Mouse (Mus musculus): Measurements from ENCODE around the gene Olfr5. TPM values are rescaled to one million over a fixed set of nuclear protein-coding genes. Genes with fewer than 3 reads are reported as not detected.

Gene Olfr5
- polyA plus RNA-seq (2015; fragmentation: Nextera tagmentation; extraction: Ambion mirVana), result not detected in 2 replicates

DNA sequence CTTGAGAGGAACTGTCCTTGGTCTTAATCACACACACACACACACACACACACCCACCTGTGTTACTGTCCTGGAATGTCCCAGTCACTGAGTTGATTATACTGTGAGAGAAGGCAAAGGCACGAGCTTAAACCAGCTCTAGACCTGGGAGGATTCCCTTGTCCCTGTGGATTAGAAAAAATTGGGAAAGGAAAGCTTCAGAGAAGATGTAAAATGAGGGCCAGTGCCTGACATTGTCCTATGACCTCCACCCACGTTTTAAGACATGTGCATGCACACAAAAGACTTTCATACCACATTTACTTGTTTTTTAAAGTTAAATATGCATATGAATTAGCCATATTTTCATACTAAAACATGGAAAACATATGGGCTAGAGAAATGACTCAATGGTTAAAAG is at the start of gene Olfr5:
TSS of gene Olfr5 (minus strand) at position 101 of the 400 bp plus-strand sequence.
- no peaks in the 10 kb centered on the region for H3K36me3 ChIP-seq (replicated peaks; ENCODE audit: insufficient read depth, low read length)
- DNase-seq (no peak), ATAC-seq (no peak)
- no peak within 1 kb of the TSS for H3K9ac ChIP-seq (replicated peaks)
- no peaks in the 10 kb centered on the region for H3K27me3 ChIP-seq (ENCODE audit: insufficient read depth, low read length)
- H3K4me1 ChIP-seq (ENCODE audit: insufficient read depth), result no peaks in the 10 kb centered on the region
- no peak within 1 kb of the TSS for H3K4me2 ChIP-seq (ENCODE audit: low read depth, low read length)
- WGBS (ENCODE audit: insufficient replicate concordance), result 17% methylated on average over 2 of the region's 2 CpGs
- no peak within 1 kb of the TSS for H3K27ac ChIP-seq (ENCODE audit: low read depth)
- TF ChIP-seq CTCF (IDR thresholded peaks at IDR 0.05; ENCODE audit: low read depth) (no peak), EP300 (IDR thresholded peaks at IDR 0.05; ENCODE audit: low read depth) (no peak)
- no peaks in the 10 kb centered on the region for H3K9me3 ChIP-seq (ENCODE audit: low read length)
- H3K4me3 ChIP-seq (ENCODE audit: low read depth, low read length), result no peak within 1 kb of the TSS

DNA sequence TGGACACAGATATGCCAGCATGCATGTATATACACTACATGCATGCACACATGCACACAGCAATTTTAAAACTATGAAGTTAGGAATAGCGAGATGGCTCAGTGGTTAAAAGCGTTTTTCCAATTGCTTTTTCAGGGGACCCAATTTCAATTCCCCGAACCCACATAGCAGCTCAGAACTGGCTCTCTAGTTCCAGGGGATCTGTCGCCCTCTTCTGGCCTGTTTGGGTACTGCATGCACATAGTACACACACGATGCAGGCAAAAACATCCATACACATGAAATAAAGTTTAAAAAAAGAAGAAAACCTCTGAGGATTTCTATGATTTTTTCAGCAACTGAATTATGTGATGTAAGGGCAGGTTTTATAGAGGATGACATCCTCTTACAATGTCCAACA is 39.4 kb upstream of the Olfr5 start:
- H3K27ac ChIP-seq (ENCODE audit: low read depth), result no peak overlapping the region
- DNase-seq (peak; percentile 39), ATAC-seq (no peak)
- no peak overlapping the region for H3K4me3 ChIP-seq (ENCODE audit: low read depth, low read length)
- no peaks in the 10 kb centered on the region for H3K4me1 ChIP-seq (ENCODE audit: insufficient read depth)
- no peaks in the 10 kb centered on the region for H3K36me3 ChIP-seq (replicated peaks; ENCODE audit: insufficient read depth, low read length)
- no peaks in the 10 kb centered on the region for H3K9me3 ChIP-seq (ENCODE audit: low read length)
- TF ChIP-seq EP300 (IDR thresholded peaks at IDR 0.05; ENCODE audit: low read depth) (no peak), CTCF (IDR thresholded peaks at IDR 0.05; ENCODE audit: low read depth) (peak; percentile 62)
- no peak overlapping the region for H3K9ac ChIP-seq (replicated peaks)
- H3K4me2 ChIP-seq (ENCODE audit: low read depth, low read length), result no peak overlapping the region
- no peaks in the 10 kb centered on the region for H3K27me3 ChIP-seq (ENCODE audit: insufficient read depth, low read length)
- WGBS (ENCODE audit: insufficient replicate concordance), result 58% methylated on average over 5 of the region's 5 CpGs

DNA sequence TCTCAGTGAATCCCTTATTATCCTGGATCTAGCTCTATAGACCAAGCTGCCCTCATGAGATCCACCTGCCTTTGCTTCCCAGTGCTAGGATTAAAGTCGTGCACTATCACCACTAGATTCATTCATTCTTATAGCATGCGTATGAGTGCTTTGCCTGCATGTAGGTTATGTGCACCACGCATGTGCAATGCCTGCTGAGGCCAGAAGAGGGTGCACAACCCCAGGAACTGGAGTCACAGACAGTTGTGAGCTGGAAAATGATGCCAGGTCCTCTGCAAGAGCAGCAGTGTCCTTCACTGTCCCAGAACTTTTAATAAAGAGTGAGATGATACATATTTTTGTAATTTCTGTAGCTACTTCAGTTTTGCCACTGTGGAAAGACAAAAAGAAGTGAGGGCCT is 38.3 kb upstream of the Olfr5 start:
- no peak for DNase-seq
- Histone ChIP-seq H3K9me3 (ENCODE audit: low read length) (no peaks in the 10 kb centered on the region), H3K27me3 (ENCODE audit: insufficient read depth, low read length) (no peaks in the 10 kb centered on the region), H3K4me2 (ENCODE audit: low read depth, low read length) (no peak overlapping the region), H3K36me3 (replicated peaks; ENCODE audit: insufficient read depth, low read length) (no peaks in the 10 kb centered on the region), H3K9ac (replicated peaks) (no peak overlapping the region), H3K4me3 (ENCODE audit: low read depth, low read length) (no peak overlapping the region), H3K27ac (ENCODE audit: low read depth) (no peak overlapping the region), H3K4me1 (ENCODE audit: insufficient read depth) (no peaks in the 10 kb centered on the region)
- no peak for ATAC-seq
- WGBS (ENCODE audit: insufficient replicate concordance), result 53% methylated on average over 3 of the region's 3 CpGs
- TF ChIP-seq EP300 (IDR thresholded peaks at IDR 0.05; ENCODE audit: low read depth) (no peak), CTCF (IDR thresholded peaks at IDR 0.05; ENCODE audit: low read depth) (peak; percentile 21; the same call in 1 of the 2 replicates)

DNA sequence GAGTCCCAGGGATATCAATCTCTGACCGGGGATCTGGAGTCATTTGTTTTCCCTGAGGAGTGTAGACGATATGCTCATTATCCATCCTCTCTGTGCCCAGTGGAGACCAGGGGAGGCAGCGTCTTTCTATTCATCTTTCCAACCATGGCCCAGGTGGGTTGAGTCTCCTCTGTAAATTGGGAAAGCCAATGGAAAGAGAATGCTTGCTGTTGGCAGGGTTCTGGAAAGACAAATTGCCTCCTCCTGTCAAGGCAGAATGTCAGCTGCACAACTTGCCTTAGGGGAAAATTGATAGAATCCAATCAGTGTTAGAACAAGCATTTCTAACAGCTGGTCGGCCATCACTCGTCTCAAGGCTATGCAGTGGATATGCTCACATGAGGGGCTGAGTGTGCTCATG is 36.1 kb upstream of the Olfr5 start, which contains the start of gene Olfr1349:
TSS of gene Olfr1349 (minus strand) at position 101 of the 400 bp plus-strand sequence.
- no peaks in the 10 kb centered on the region for H3K27me3 ChIP-seq (ENCODE audit: insufficient read depth, low read length)
- H3K4me3 ChIP-seq (ENCODE audit: low read depth, low read length), result no peak within 1 kb of the TSS
- DNase-seq (no peak), ATAC-seq (no peak)
- no peak within 1 kb of the TSS for H3K9ac ChIP-seq (replicated peaks)
- H3K36me3 ChIP-seq (replicated peaks; ENCODE audit: insufficient read depth, low read length), result no peaks in the 10 kb centered on the region
- no peak for TF ChIP-seq EP300 (IDR thresholded peaks at IDR 0.05; ENCODE audit: low read depth)
- no peak for TF ChIP-seq CTCF (IDR thresholded peaks at IDR 0.05; ENCODE audit: low read depth)
- H3K4me2 ChIP-seq (ENCODE audit: low read depth, low read length), result no peak within 1 kb of the TSS
- 72% methylated on average over 5 of the region's 5 CpGs for WGBS (ENCODE audit: insufficient replicate concordance)
- no peaks in the 10 kb centered on the region for H3K9me3 ChIP-seq (ENCODE audit: low read length)
- H3K27ac ChIP-seq (ENCODE audit: low read depth), result no peak within 1 kb of the TSS
- H3K4me1 ChIP-seq (ENCODE audit: insufficient read depth), result no peaks in the 10 kb centered on the region

DNA sequence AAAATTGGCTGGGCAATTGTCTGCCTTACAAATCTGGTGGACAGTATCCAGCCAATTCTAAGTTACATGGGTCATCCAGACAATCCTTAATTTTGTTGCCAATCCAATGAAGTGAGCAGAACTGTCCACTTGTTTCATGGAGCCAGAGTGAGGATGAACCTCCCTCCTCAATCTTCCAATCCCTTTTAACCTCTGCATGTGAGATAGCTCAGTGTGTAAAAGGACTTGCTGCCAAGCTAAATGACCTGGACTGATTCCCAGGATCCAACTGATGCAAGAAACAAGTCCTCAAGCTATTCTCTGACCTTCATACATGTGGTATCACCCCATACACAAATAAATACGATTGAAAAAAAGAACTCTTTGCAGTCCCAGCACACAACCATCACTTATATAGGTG is 34.9 kb upstream of the Olfr5 start:
- Histone ChIP-seq H3K4me2 (ENCODE audit: low read depth, low read length) (no peak overlapping the region), H3K4me1 (ENCODE audit: insufficient read depth) (no peaks in the 10 kb centered on the region), H3K27me3 (ENCODE audit: insufficient read depth, low read length) (no peaks in the 10 kb centered on the region), H3K9me3 (ENCODE audit: low read length) (0 out of 2 replicates have a peak, but pooled peaks cover under 1% of the 10 kb centered on the region), H3K9ac (replicated peaks) (no peak overlapping the region), H3K36me3 (replicated peaks; ENCODE audit: insufficient read depth, low read length) (no peaks in the 10 kb centered on the region), H3K27ac (ENCODE audit: low read depth) (no peak overlapping the region), H3K4me3 (ENCODE audit: low read depth, low read length) (no peak overlapping the region)
- ATAC-seq (no peak), DNase-seq (no peak)
- no peak for TF ChIP-seq CTCF (IDR thresholded peaks at IDR 0.05; ENCODE audit: low read depth)
- no peak for TF ChIP-seq EP300 (IDR thresholded peaks at IDR 0.05; ENCODE audit: low read depth)
- WGBS (ENCODE audit: insufficient replicate concordance), result 20% methylated on average over 1 of the region's 1 CpGs

DNA sequence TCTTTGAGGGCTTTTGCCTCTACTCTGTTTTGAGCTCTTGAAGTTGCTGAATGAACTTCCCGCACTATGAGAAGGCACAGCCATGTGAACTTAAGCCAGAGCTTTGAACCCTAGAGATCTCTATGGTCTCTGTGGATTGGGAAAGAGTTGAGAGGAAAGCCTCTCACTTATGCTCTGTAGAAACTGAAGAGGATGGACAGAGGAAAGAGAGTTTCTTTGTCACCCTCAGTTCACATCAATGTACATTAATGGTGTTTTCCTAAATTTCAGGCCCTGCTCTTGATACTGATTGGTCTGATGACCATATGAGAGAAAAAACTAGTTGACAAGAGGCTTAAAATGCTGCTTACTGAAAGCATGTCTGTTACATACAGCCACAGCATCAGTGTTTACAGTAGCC is 21.9 kb upstream of the Olfr5 start, which contains the start of gene Olfr1348:
TSS of gene Olfr1348 (minus strand) at position 101 of the 400 bp plus-strand sequence.
- H3K27me3 ChIP-seq (ENCODE audit: insufficient read depth, low read length), result no peaks in the 10 kb centered on the region
- no peak for TF ChIP-seq CTCF (IDR thresholded peaks at IDR 0.05; ENCODE audit: low read depth)
- no peak for TF ChIP-seq EP300 (IDR thresholded peaks at IDR 0.05; ENCODE audit: low read depth)
- no peak within 1 kb of the TSS for H3K4me2 ChIP-seq (ENCODE audit: low read depth, low read length)
- DNase-seq, result no peak
- H3K4me1 ChIP-seq (ENCODE audit: insufficient read depth), result no peaks in the 10 kb centered on the region
- H3K36me3 ChIP-seq (replicated peaks; ENCODE audit: insufficient read depth, low read length), result no peaks in the 10 kb centered on the region
- ATAC-seq, result no peak
- H3K9me3 ChIP-seq (ENCODE audit: low read length), result no peaks in the 10 kb centered on the region; the same call in 1 of the 2 replicates
- no peak within 1 kb of the TSS for H3K27ac ChIP-seq (ENCODE audit: low read depth)
- H3K9ac ChIP-seq (replicated peaks), result no peak within 1 kb of the TSS
- WGBS (ENCODE audit: insufficient replicate concordance), result 80% methylated on average over 1 of the region's 1 CpGs
- no peak within 1 kb of the TSS for H3K4me3 ChIP-seq (ENCODE audit: low read depth, low read length)
